In genomic region chr9:90226742-90227096, GRCm38 (mm10) we compare ENCODE assay signal across 12 mouse cellular contexts. TPM values are rescaled to one million over a fixed set of nuclear protein-coding genes. Genes with fewer than 3 reads are reported as not detected.
DNase-seq lines count a peak whose midpoint lies in the region; ATAC-seq and TF ChIP-seq lines count a peak whose summit lies in the region.
"Had no signal": no experiment of that assay in that cellular context is flagged by ENCODE, and none has a peak within 500 bp of the region (broad histone marks: within the 10 kb centered on the region; RNA-seq: fewer than 3 reads in every experiment).

No protein-coding gene starts in this region.

- in situ Hi-C loops in ES-E14 (cut with MboI; ENCODE audit: low sequenced_read_pairs in 2 of 2, unreplicated experiment in 2 of 2), result no loop called here

- H3K9ac ChIP-seq in ES-E14 (ENCODE audit: insufficient read depth, low read depth, low read length, poor library complexity, severe bottlenecking), result no peak overlapping the region
- no peak overlapping the region for H3K9ac ChIP-seq in liver, embryonic 15.5 days
- H3K9ac ChIP-seq: heart, embryonic 13.5 days; neural tube, embryonic 13.5 days had no signal

- H3K4me1 ChIP-seq in ES-E14 (ENCODE audit: control insufficient read depth in 2 of 2, insufficient read depth in 2 of 2, low read length in 2 of 2, poor library complexity in 1 of 2), result no peaks in the 10 kb centered on the region
- H3K4me1 ChIP-seq in liver, embryonic 15.5 days (replicated peaks), result peaks cover 13% of the 10 kb centered on the region; the same call in 1 of the 2 replicates
- H3K4me1 ChIP-seq: neural tube, embryonic 13.5 days had no signal

- H3K4me3 ChIP-seq in gastrocnemius, adult 2 months, result peak overlapping the region; percentile 64
- peak overlapping the region; percentile 36 for H3K4me3 ChIP-seq in left cerebral cortex, adult 2 months
- H3K4me3 ChIP-seq in ES-E14 (ENCODE audit: insufficient read depth in 1 of 2, low read depth in 1 of 2, low read length in 2 of 2, poor library complexity in 1 of 2, severe bottlenecking in 1 of 2), result no peak overlapping the region
- no peak overlapping the region for H3K4me3 ChIP-seq in liver, embryonic 15.5 days (replicated peaks)
- H3K4me3 ChIP-seq: heart, embryonic 13.5 days; neural tube, embryonic 13.5 days had no signal

- TF ChIP-seq CTCF in gastrocnemius, adult 2 months (IDR thresholded peaks at IDR 0.05), result no peak
- TF ChIP-seq CTCF in left cerebral cortex, adult 2 months (IDR thresholded peaks at IDR 0.05), result no peak

- H3K27me3 ChIP-seq in liver, embryonic 15.5 days, result no peaks in the 10 kb centered on the region
- H3K27me3 ChIP-seq: heart, embryonic 13.5 days; neural tube, embryonic 13.5 days had no signal

- DNase-seq in gastrocnemius, adult 2 months, result no peak
- no peak for DNase-seq in gastrocnemius, postnatal 4 days (ENCODE audit: low spot score in 2 of 2)
- no peak for DNase-seq in left cerebral cortex, adult 2 months (ENCODE audit: extremely low spot score in 1 of 2, low spot score in 2 of 2)
- DNase-seq in left cerebral cortex, adult 11 months (ENCODE audit: low spot score), result no peak
- no peak for DNase-seq in ES-E14 (ENCODE audit: low read depth, low spot score)
- no peak for DNase-seq in gastrocnemius, postnatal 25 days
- no peak for DNase-seq in adrenal gland, postnatal 10 days
- DNase-seq: cerebellum, adult 2 months had no signal

- H3K4me2 ChIP-seq in liver, embryonic 15.5 days, result no peak overlapping the region
- H3K4me2 ChIP-seq: neural tube, embryonic 13.5 days had no signal

- intact Hi-C loops in gastrocnemius, adult 2 months (cut with DNase I), result no loop called here
- intact Hi-C loops in left cerebral cortex, adult 2 months (cut with DNase I), result no loop called here

- H3K9me3 ChIP-seq in ES-E14 (ENCODE audit: control insufficient read depth, insufficient read depth, low read depth, low read length), result no peaks in the 10 kb centered on the region
- no peaks in the 10 kb centered on the region for H3K9me3 ChIP-seq in liver, embryonic 15.5 days (replicated peaks)
- H3K9me3 ChIP-seq: heart, embryonic 13.5 days; neural tube, embryonic 13.5 days had no signal

- WGBS in liver, embryonic 15.5 days (ENCODE audit: insufficient replicate concordance), result 65% methylated on average over 2 of the region's 2 CpGs

- H3K36me3 ChIP-seq in ES-E14 (ENCODE audit: control insufficient read depth, insufficient read depth, low read length, poor library complexity, severe bottlenecking), result peaks cover 7% of the 10 kb centered on the region; the same call in 1 of the 2 replicates
- H3K36me3 ChIP-seq in liver, embryonic 15.5 days (replicated peaks), result peaks cover 80% of the 10 kb centered on the region
- H3K36me3 ChIP-seq: G1E had no signal

- H3K27ac ChIP-seq in gastrocnemius, adult 2 months, result peak overlapping the region; percentile 82
- H3K27ac ChIP-seq in left cerebral cortex, adult 2 months, result peak overlapping the region; percentile 91
- H3K27ac ChIP-seq in ES-E14 (ENCODE audit: insufficient read depth, low read depth, low read length, poor library complexity, severe bottlenecking), result no peak overlapping the region
- H3K27ac ChIP-seq in liver, embryonic 15.5 days (replicated peaks), result peak overlapping the region; percentile 6; the same call in 1 of the 2 replicates

- no peak for ATAC-seq in liver, embryonic 15.5 days (ENCODE audit: insufficient read depth)

TF ChIP-seq in ES-E14, 5 proteins besides CTCF, POLR2A, EP300 and RAD21:
- TF ChIP-seq ZNF384 (IDR thresholded peaks at IDR 0.05; ENCODE audit: low read depth, low read length) (no peak), MAFK (IDR thresholded peaks at IDR 0.05; ENCODE audit: insufficient read depth, low read depth, low read length) (peak; percentile 64; the same call in 1 of the 2 replicates)

RNA-seq across cellular contexts. Expression of gene Tbc1d2b, which starts 43.9 kb away (rescaled TPM):
- 1 to 10 TPM; 3.0 to 5.9 TPM for total RNA-seq in gastrocnemius, adult 2 months (2021)
- total RNA-seq in gastrocnemius, postnatal 4 days (2021), result 10 to 100 TPM; 27.8 to 31.9 TPM
- total RNA-seq in left cerebral cortex, adult 2 months (2021), result 10 to 100 TPM; 14.1 to 14.2 TPM
- 6.8 and 10.2 TPM in 2 replicates for total RNA-seq in ES-E14 (2012; rRNA removed)
- polyA plus RNA-seq in liver, embryonic 15.5 days (2015; fragmentation: Nextera tagmentation; extraction: Ambion mirVana), result 7.7 and 9.1 TPM in 2 replicates
- total RNA-seq in gastrocnemius, postnatal 25 days (2021), result 1 to 10 TPM; 4.7 to 8.2 TPM
- total RNA-seq in adrenal gland, postnatal 10 days (2021), result 10 to 100 TPM; 33.0 to 34.9 TPM

Comparison
In these comparisons a context has a peak if more than half of its experiments do, and no peak if none do; other contexts are left out.
1. H3K4me3 ChIP-seq: peak in gastrocnemius, adult 2 months (single experiment) and left cerebral cortex, adult 2 months (single experiment); none in ES-E14 (0 of 2) and liver, embryonic 15.5 days (single experiment).